Mouse (Mus musculus) left cerebral cortex, adult 2 months (tissue): ENCODE results near the gene Eif2a. TPM values are rescaled to one million over a fixed set of nuclear protein-coding genes. Genes with fewer than 3 reads are reported as not detected.
A peak's percentile ranks its signal among the peaks of the same experiment; 100 is the strongest.

Experiments used
- DNase-seq, 2 experiments: peaks; one replicate each; pipeline ENCODE4 v3.0.0; 2021 to 2022; ENCODE audit warnings: low spot score in 2 of 2, mixed read lengths in 1 of 2; ENCODE audit errors: extremely low spot score in 1 of 2
- H3K27ac ChIP-seq: fragments of 200-600 bp; 2 replicates; pipeline ENCODE4 v1.8.1; 2022
- H3K4me3 ChIP-seq: fragments of 200-600 bp; 2 replicates; pipeline ENCODE4 v1.8.1; 2022
- CTCF ChIP-seq: fragments of 200-600 bp; IDR thresholded peaks from 2 replicates; pipeline ENCODE4 v1.8.1; 2022; ENCODE audit warnings: antibody characterized with exemption, mild to moderate bottlenecking, moderate library complexity
- intact Hi-C: fragments of 180-260 bp; cut with DNase I; formaldehyde crosslinking; loops from one replicate; pipeline ENCODE4 v1.15.1; 2025
- total RNA-seq, 2 experiments: library from RNA; stranded (reverse); gene quantifications; 2 replicates each; pipeline ENCODE4 v1.2.3; 2021

Gene Eif2a
- total RNA-seq, 2 experiments from 2014 or later = 40.5 to 43.3 TPM

DNA sequence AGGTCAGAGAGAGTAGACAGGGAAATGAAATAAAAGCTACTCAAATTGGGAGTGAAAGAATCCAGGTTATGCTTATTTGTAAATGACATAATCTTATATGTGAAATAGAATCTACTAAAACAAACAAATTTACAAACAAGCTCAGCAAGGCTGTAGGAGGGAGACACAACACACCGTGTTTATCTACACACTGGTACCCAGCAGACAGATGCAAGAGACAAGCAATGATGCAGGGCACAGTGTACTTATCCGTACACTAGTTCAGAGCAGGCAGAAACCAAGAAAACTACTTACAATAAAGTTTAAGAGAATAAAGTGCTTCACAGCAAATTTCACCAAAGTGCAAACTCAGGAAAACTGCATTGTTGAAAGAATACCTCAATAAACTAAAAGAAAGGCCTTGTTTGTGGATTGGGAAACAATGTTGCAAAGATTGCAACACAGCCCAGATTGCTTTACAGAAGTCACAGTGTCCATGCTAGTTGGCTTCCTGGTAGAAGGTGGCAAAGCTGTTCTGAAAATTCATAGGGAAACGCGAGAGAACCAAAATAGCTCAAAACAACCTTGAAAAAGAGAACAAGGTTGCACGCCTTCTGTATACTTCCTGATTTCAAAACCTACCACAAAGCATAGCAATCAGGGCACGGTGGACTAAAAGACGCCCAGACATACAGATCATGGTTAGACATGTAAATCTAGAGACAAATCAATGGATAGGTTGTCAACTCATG is 17.4 kb upstream of the Eif2a start:
- DNase-seq = no peak
- TF ChIP-seq CTCF = no peak
- intact Hi-C loops = no loop called here
- Histone ChIP-seq H3K4me3 (no peak overlapping the region), H3K27ac (no peak overlapping the region)

DNA sequence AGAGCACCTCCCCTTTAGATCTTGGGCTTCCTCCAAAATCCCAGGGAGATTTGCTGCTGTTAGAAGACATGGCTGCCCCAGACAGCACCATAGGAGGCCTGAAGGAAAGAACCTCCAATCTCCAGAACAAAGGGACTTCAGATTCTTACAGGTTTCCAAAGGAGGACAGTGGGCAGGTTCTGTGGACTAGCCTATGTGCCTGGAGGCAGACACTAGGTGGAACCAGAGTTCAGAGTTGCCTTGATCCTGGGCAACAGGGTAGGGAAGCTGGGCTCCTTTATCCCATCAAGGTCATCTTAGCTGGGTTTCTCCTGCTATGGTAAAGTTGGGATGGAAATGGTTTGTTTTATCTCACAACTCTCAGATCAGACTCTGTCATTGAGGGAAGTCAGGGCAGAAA is 14.0 kb upstream of the Eif2a start:
- intact Hi-C loops = no loop called here
- DNase-seq = no peak
- Histone ChIP-seq H3K4me3 (no peak overlapping the region), H3K27ac (no peak overlapping the region)
- peak; percentile 15 for TF ChIP-seq CTCF

DNA sequence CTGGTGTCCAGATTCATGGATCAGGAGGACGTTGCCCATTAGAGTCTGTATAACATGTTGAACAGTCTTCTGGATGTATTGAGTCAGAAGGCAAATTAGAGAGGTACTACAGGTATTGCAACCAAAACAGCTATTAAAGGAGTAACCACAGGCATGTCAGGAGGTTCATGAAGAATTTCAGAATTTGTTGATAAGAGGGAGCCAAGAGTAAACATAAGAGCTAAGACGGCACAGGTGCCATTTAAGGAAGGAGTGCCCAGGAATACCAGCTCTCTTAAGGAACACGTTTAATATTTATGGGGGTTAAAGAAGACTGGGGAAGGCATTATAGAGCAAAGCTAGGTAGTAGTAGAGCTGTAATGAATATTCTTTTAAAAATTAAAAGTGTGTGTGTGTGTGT is 12.9 kb upstream of the Eif2a start:
- no peak overlapping the region for H3K4me3 ChIP-seq
- no peak overlapping the region for H3K27ac ChIP-seq
- intact Hi-C loops = no loop called here
- TF ChIP-seq CTCF = no peak
- no peak for DNase-seq

DNA sequence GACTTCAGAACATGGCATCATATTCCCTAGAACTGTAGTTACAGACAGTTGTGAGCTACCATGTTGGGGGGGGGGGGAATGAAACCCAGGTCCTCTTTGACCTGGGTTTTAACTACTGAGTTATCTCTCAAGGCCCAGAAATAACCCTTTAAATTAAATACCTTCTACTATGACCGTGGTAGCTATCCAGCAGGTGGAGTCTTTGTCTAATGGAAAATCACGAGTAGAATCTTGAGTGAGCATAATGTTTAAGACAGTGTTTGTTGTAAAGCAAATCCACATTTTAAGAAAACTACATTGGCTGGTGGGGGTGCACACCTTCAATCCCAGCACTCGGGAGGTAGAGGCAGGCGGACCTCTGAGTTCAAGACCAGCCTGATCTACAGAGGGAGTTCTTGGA is 12.1 kb upstream of the Eif2a start:
- intact Hi-C loops = no loop called here
- no peak for TF ChIP-seq CTCF

DNA sequence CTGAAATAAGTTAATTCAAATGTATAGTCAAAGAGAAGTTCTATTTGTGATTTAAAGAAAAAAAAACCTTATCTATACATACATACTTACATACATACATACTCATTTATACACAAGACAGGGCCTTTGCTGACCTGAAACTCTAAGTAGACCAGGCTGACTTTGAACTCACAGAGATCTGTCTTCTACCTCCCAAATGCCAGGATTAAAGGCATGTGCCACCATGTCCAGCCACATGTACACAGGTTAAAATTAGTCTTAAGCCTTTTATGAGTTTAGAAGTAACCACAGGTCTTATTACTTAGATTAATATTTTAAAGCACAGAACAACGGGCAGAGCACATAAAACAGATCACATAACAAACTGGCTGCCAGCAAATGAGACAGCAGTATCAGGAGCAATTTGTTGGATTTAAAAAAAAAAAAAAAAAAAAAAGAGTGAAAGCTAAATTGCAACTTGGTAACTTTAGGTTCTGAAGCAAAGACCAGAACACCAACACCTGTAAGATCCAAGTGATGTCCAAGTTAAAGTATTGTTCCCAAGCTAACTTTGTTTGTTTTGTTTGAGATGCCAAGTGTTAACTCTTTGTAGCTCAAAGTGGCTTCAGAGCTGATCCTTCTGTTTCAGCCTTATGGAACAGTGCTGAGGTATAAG is 9.5 kb upstream of the Eif2a start:
- Histone ChIP-seq H3K4me3 (no peak overlapping the region), H3K27ac (no peak overlapping the region)
- no peak for TF ChIP-seq CTCF
- intact Hi-C loops = no loop called here
- no peak for DNase-seq

More for the DNA sequence above, 12.1 kb upstream of the Eif2a start:
- Histone ChIP-seq H3K27ac (no peak overlapping the region), H3K4me3 (no peak overlapping the region)
- DNase-seq = no peak

DNA sequence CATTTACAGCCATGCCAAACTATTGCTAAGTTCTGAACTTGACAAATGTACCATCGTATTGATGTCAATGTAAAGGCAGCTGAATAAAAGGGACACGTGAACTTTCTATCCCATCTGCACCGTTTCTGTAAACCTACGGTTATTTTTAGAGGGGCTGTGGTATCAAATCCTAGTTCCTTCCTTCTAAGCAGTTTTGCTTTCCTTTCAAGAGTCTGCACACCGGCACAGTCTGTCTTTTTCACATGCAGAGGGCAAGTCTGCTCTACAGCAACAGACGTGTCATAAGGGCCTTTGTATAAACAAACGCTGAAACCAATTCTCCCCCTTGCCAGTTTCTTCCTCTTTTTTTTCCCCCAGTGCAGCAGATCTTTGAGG is 9.0 kb upstream of the Eif2a start:
- intact Hi-C loops = no loop called here
- no peak overlapping the region for H3K27ac ChIP-seq
- no peak for TF ChIP-seq CTCF
- DNase-seq = no peak
- no peak overlapping the region for H3K4me3 ChIP-seq

DNA sequence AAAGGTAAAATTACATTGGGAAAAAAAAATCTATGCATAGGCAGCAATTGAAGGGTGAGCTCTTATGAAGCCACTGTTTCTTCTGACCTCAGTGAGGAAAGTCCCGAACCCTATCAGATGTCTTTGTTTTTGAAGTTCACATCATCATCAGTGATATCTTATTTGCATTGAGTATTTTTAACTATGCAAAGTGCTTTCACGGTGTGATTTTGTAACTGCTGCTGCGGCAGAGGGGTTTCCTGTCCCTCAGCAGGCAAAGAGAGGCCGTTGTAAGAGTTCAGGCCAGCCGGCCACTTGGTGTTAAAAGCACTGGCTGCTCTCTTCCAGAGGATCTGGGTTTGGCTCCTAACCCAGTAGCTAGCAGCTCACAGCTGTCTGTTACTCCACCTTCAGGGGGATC is 8.4 kb upstream of the Eif2a start:
- DNase-seq = no peak
- Histone ChIP-seq H3K4me3 (no peak overlapping the region), H3K27ac (no peak overlapping the region)
- TF ChIP-seq CTCF = no peak
- intact Hi-C loops = no loop called here

DNA sequence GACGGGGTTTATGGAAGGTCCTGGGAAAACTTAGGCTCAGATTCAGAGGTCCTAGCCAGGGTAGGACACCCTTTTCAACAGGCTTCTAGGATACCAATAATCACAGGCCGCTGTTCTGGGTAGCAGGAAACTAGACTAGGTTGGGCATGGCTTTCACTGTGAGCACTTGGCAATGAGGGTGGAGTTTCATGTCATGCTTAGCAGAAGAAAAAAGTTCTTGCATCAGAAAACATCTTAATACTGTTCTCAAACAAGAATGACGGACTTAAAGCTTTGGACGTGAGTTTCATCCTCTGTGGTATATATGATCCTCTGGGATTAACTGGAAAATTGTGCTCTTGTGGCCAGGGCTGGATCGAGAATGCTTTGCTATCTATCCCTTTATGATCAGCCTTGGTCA is 7.8 kb upstream of the Eif2a start:
- Histone ChIP-seq H3K27ac (no peak overlapping the region), H3K4me3 (no peak overlapping the region)
- intact Hi-C loops = no loop called here
- no peak for TF ChIP-seq CTCF
- no peak for DNase-seq

DNA sequence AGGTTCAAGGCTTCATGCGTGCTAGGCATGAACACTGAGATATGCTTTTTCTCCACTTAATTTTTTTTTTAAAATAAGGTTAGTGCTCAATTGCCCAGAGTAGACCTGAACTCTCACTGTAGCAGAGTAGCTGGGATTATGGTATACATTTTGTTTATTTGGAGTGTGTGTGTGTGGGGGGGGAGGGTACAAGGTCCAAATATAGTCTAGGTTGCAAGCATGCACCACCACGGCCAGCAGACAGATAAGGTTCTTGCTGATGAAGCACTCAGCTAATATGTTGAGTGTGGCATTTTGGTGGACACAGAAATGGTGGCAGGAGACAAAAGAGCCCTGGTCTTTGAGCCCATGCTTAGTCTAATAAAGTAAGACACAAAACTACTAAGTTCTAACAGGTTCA is 6.7 kb upstream of the Eif2a start:
- intact Hi-C loops = no loop called here
- TF ChIP-seq CTCF = no peak

DNA sequence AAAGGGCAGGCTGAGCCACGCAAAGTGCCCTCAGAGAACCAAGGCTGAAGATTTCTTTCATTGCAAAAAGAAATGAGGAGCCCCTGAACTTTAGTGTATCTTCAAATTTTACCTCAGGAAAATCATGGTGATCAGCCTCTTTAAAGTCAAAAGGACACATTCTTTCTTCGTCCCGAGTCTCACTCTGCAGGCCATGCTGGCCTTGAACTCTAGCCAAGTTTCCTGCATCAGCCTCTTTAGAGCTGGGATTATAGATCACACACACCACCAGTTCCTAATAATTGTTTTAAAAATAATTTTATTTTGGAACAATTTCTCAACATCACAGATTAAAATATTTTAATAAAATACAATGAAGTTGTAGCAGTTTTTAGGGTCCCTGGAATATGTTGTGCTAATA is 6.1 kb upstream of the Eif2a start:
- Histone ChIP-seq H3K27ac (no peak overlapping the region), H3K4me3 (no peak overlapping the region)
- TF ChIP-seq CTCF = no peak
- DNase-seq = no peak
- intact Hi-C loops = no loop called here

More for the DNA sequence above, 6.7 kb upstream of the Eif2a start:
- Histone ChIP-seq H3K27ac (no peak overlapping the region), H3K4me3 (no peak overlapping the region)
- DNase-seq = no peak

DNA sequence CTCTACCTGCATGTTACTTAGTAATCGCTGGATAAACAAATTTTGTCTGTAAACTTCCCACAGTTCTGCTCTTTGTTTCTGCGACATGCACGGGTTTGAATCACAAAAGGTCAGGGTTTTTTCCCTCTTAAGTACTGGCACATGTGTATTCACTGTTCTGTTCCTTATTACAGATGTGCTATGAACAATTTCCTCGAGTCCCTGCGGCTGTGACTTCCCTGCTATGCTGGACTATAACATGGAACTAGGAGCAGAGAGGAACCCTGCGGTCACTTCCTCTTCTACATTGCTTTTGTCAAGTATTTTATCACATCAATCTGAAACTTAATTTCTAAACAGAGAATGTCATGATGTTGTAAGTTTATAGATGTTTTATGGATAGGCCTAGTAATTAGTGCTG is 5.3 kb upstream of the Eif2a start:
- intact Hi-C loops = loop anchor here (10.0 kb wide), 1 partner anchor 675 kb away; the partner anchor contains the start of gene Pfn2
- H3K4me3 ChIP-seq = no peak overlapping the region
- TF ChIP-seq CTCF = no peak

DNA sequence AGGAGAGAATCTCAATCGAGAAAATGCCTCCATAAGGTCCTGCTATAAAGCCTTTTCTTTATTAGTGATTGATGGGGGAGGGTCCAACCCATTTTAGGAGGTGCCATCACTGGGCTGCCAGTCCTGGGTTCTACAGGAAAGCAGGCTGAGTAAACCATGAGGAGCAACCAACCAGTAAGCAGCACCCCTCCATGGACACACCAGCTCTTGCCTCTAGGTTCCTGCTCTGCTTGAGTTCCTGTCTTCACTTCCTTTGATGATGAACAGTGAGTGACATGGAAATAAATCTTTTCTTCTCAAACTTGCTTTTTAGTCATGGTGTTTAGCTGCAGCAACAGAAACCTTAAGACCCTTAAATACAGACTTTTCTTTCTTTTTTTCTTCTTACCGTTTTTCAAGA is 4.3 kb upstream of the Eif2a start:
- intact Hi-C loops = loop anchor here (10.0 kb wide), 1 partner anchor 677 kb away; the partner anchor contains the start of gene Pfn2

More for the DNA sequence above, 5.3 kb upstream of the Eif2a start:
- DNase-seq = no peak
- no peak overlapping the region for H3K27ac ChIP-seq

DNA sequence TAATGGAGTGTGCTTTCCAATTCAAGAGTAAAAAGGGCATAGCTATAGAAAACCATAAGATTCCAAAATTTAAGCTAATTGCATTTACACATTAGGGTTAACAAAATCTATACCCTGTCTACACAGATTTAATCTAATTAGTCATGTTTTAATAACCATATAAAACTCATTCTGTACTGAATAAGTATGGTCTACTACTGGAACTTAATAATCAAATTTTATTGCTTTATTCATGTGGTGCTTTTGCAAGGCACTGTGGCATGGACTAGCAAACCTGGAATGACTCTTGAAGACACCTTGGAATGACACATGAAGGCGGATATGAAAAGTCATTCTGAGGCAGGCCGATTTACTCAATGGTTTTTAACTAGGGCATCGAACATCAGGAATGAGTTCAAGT is 2.2 kb upstream of the Eif2a start:
- no peak for DNase-seq
- no peak overlapping the region for H3K4me3 ChIP-seq
- no peak for TF ChIP-seq CTCF
- H3K27ac ChIP-seq = no peak overlapping the region
- intact Hi-C loops = loop anchor here (10.0 kb wide), 1 partner anchor 679 kb away; the partner anchor contains the start of gene Pfn2

More for the DNA sequence above, 4.3 kb upstream of the Eif2a start:
- no peak overlapping the region for H3K27ac ChIP-seq
- TF ChIP-seq CTCF = no peak
- no peak overlapping the region for H3K4me3 ChIP-seq
- no peak for DNase-seq
